20 mouse cellular contexts compared by ENCODE assay signal in genomic region chr9:116728093-116728492, GRCm38 (mm10).
"Had no signal": no experiment of that assay in that cellular context is flagged by ENCODE, and none has a peak within 500 bp of the region (broad histone marks: within the 10 kb centered on the region; RNA-seq: fewer than 3 reads in every experiment).

No protein-coding gene starts in this region.

- ATAC-seq: liver, embryonic 12.5 days; midbrain, embryonic 16.5 days had no signal

- H3K9me3 ChIP-seq: limb, embryonic 15.5 days; liver, embryonic 12.5 days; midbrain, embryonic 10.5 days; midbrain, embryonic 12.5 days; neural tube, embryonic 13.5 days; neural tube, embryonic 15.5 days; stomach, embryonic 15.5 days had no signal

- DNase-seq: lung, postnatal 4 days; midbrain, embryonic 14.5 days; retina, postnatal 1 day; right cerebral cortex, adult 18-20 months; right cerebral cortex, postnatal 25 days; right cerebral cortex, postnatal 4 days; spleen, adult 18-20 months; thymus, adult 2 months; thymus, postnatal 25 days; thymus, postnatal 4 days had no signal

- H3K9ac ChIP-seq: limb, embryonic 15.5 days; liver, embryonic 12.5 days; liver, embryonic 14.5 days; midbrain, embryonic 12.5 days; neural tube, embryonic 13.5 days; neural tube, embryonic 15.5 days; stomach, embryonic 15.5 days had no signal

- H3K4me3 ChIP-seq: limb, embryonic 15.5 days; liver, embryonic 12.5 days; midbrain, embryonic 10.5 days; midbrain, embryonic 12.5 days; myocyte; neural tube, embryonic 13.5 days; neural tube, embryonic 15.5 days; stomach, embryonic 15.5 days had no signal

- H3K4me2 ChIP-seq: limb, embryonic 15.5 days; liver, embryonic 12.5 days; midbrain, embryonic 12.5 days; neural tube, embryonic 13.5 days; neural tube, embryonic 15.5 days; stomach, embryonic 15.5 days had no signal

- H3K4me1 ChIP-seq: limb, embryonic 15.5 days; liver, embryonic 12.5 days; midbrain, embryonic 10.5 days; midbrain, embryonic 12.5 days; neural tube, embryonic 13.5 days had no signal

- H3K36me3 ChIP-seq: limb, embryonic 15.5 days; liver, embryonic 12.5 days; midbrain, embryonic 10.5 days; midbrain, embryonic 12.5 days; neural tube, embryonic 13.5 days; neural tube, embryonic 15.5 days; stomach, embryonic 15.5 days had no signal

- H3K27ac ChIP-seq: limb, embryonic 15.5 days; liver, embryonic 12.5 days; liver, embryonic 14.5 days; midbrain, embryonic 10.5 days; midbrain, embryonic 12.5 days; neural tube, embryonic 13.5 days; neural tube, embryonic 15.5 days had no signal

- H3K27me3 ChIP-seq: limb, embryonic 15.5 days; liver, embryonic 12.5 days; midbrain, embryonic 12.5 days; neural tube, embryonic 13.5 days; neural tube, embryonic 15.5 days; stomach, embryonic 15.5 days had no signal
